Mouse (Mus musculus) layer of hippocampus, adult 6 months (tissue): ENCODE data around the gene Csk. TPM values are rescaled to one million over a fixed set of nuclear protein-coding genes. Genes with fewer than 3 reads are reported as not detected.

Experiments used
- long read RNA-seq, 2 experiments: library from polyadenylated mRNA; unstranded; transcript quantifications; one replicate each; pipeline ENCODE4 v2.0.0; 2019 to 2020
- polyA plus RNA-seq: library from polyadenylated mRNA; unstranded; fragments of <200 nt; fragmentation: Nextera tagmentation; gene quantifications from 2 replicates; pipeline ENCODE4 v1.2.3, GENCODE M21; 2021

Gene Csk
- 3.8 and 4.6 TPM in 2 replicates for polyA plus RNA-seq
- long read RNA-seq, experiment 1, partial matches to known transcripts = 5 of 11 reads
- long read RNA-seq, experiment 1, other reads (novel, unspliced or antisense) = 1 of 11 reads
- long read RNA-seq, experiment 2, transcript Csk-201 (13 exons, 2,749 nt) = major isoform, 10 of 16 reads
- long read RNA-seq, experiment 2, partial matches to known transcripts = 4 of 16 reads
- long read RNA-seq, experiment 2, other reads (novel, unspliced or antisense) = 2 of 16 reads

DNA sequence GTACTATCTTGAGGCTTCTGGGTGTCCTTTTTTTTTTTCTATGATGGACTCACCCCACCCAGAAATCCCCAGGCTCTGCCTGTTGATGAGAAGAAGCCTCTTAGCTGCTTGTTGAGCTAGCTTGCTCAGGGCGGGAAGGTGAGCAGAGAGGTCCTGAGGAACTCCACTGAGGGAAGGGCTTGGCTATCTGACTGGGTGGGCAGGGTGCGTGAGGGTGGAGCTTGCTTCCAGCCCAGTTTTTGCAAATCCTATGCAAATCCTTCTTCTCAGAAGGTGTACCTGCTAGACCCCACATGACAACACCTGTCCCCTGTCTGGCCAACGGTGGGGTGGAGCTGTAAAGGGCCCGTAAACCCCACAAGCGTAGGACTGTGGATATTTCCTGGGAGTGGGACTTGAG, at the start of gene Csk:
Gene Csk (minus strand): TSS at position 349 of the 400 bp plus-strand sequence.

DNA sequence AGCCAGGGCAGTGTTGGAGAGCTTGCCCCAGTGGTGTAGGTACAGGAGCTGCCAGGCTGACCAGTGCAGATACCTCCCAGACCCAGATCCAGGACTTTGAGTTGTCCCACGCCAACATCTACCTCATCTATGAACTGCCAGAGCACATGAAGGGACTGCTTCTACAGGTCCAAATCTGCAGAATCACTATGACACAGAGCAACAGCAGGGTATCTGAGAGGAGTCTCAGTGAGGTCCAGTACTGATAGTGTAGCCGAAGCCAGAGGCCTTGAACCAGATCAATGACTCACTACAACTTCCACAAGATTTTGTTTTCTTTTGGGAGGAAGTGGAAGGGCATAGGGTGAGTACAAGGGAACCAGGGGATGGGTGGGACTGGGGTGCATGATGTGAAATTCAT, 34.3 kb upstream of the Csk start, which contains the start of gene Cyp1a1:
Gene Cyp1a1 (plus strand): TSS at position 178 of the 400 bp plus-strand sequence.

DNA sequence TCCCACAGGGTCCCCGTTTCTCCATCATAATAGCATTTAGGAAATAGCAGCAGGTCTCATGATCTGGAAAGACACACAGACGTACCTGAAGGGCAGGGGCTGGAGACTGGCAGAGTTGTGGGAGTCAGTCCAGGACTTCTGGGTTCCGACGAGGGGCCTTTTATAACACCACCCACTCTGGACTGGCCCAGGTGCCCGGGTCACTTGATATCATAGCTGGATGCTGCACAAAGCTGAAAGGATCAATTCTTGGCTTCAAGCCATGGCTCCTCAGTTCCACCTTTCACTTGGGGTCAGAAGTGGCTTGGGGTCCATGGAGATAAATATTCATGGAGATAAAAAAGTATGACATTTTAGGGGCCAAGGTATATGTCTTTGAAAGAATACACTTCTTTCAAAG, 30.1 kb upstream of the Csk start, which contains the start of gene Cyp1a2:
Gene Cyp1a2 (minus strand): TSS at position 184 of the 400 bp plus-strand sequence.

DNA sequence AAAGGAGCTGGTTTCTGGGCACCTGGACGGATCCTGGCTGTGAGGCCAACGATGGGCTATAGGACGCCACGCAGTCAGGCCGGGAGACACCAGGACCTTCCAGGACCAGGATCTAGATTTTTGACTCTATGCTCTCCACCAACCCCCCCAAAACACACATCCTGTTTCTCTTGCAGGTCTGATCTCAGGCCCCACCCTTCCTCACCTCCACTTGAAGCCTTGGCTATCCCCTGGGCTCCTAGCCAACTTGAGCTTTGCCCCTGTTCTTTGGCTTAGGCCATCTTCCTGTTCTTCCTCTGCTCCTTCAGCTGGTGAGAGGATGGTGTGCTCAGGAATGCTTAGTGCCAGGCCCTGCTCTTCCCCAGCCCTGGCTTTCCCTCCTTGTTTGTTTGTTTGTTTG, 32.8 kb downstream of the Csk start, which contains the start of gene Lman1l:
Gene Lman1l (minus strand): TSS at position 101 of the 400 bp plus-strand sequence.

DNA sequence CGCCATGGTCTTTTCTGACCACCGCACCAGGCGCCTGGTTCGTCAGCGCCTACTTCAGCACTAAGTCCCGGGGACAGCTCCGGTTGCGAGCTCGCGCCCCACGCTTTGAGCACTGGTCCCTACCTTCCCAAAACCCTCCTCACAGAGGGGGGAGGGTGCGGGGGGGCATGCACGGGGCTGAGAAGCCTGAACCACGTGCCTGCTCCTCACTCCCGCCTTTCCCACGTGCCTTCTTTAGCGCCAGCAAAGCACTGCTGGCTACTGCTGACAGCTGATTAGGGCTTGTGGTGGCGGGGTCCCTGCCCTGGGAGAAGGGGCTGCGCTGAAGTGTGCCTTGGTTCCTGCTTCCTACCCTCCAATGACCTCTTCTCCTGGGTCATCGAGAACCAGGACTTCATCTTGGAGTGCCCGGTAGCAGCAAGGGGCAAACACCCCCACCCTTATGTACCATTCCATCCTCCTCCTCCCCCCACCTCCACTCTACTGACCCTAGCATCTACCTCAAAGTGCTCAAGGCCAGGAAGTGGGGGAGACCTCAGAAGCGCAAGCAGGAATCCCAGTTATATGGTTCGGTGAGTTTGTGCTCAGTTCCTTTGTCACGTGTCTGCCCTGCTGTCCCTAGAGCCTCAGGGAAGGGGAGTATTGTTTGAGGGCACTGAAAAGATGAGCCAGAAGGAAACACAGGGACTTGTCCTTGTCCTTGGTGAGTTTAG, 47.1 kb downstream of the Csk start, which contains the start of gene Cplx3:
Gene Cplx3 (minus strand): TSS at position 143 of the 713 bp plus-strand sequence.

DNA sequence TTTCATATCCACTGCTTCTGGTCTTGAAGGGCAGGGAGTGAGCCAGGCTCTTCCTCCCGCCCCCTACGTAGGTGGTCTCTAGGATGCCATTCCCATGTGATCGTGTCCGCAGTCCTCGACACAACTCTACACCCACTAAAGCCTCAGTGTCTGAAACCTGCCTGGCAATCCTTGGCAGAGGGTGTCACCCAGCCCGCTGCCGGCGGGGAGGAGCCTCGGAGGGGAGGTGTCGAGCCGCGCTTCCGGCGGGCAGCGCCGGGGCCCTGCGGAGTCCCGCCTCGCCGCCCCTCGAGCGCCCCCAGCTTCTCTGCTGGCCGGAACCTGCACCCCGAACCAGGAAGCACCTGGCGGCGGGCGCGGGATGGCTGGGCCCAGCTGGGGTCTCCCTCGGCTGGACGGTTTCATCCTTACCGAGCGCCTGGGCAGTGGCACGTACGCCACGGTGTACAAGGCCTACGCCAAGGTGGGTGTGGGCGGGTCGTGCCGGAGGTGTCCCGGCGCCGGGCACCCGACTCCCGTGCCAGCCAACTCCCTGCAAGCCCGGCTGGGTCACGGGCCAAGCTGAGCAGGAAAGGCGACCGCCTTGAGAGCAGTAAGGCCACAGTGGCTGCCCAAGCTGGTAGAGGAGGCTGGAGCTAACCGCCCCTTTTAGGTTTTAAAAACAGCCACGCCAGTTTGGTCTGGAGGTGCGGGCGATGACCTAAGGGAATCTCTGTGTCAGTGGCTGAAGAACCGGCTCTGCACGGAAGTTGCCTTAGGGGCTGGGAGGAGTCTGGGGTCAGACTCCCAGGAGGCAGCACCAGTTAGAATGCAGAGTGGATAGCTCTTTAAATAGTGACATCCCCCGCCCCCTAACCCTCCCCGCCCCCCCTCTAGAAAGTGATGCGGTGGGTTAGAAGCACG, 64.0 kb downstream of the Csk start, which contains the start of gene Ulk3:
Gene Ulk3 (plus strand): TSS at position 229 of the 903 bp plus-strand sequence.

Other genes with a start within 250 kb of the Csk start
- gene Ppcdc, start 213.5 kb downstream of the Csk start, polyA plus RNA-seq = 16.6 and 17.1 TPM in 2 replicates
- gene Scamp5, start 185.6 kb downstream of the Csk start, polyA plus RNA-seq = 200 and 265 TPM in 2 replicates
- 17.8 and 20.5 TPM in 2 replicates for gene Rpp25, start 149.6 kb downstream of the Csk start, polyA plus RNA-seq
- gene Cox5a, start 132.4 kb downstream of the Csk start, polyA plus RNA-seq = 1,316 and 1,331 TPM in 2 replicates
- gene Fam219b, start 116.1 kb downstream of the Csk start, polyA plus RNA-seq = 9.8 and 11.6 TPM in 2 replicates
- 49.3 and 50.8 TPM in 2 replicates for gene Mpi, start 100.9 kb downstream of the Csk start, polyA plus RNA-seq
- 33.9 and 37.4 TPM in 2 replicates for gene Scamp2, start 92.7 kb downstream of the Csk start, polyA plus RNA-seq
- gene Ulk3, start 64.2 kb downstream of the Csk start, polyA plus RNA-seq = 7.0 and 9.7 TPM in 2 replicates
- 3.6 and 6.0 TPM in 2 replicates for gene Cplx3, start 47.4 kb downstream of the Csk start, polyA plus RNA-seq
- gene Lman1l, start 32.9 kb downstream of the Csk start, polyA plus RNA-seq = not detected in 2 replicates
- gene Cyp1a2, start 30.1 kb upstream of the Csk start, polyA plus RNA-seq = not detected in 2 replicates
- gene Cyp1a1, start 34.3 kb upstream of the Csk start, polyA plus RNA-seq = 0.10 TPM in 1 of 2 replicates, not detected in the other
- gene Edc3, start 54.9 kb upstream of the Csk start, polyA plus RNA-seq = 9.3 and 9.9 TPM in 2 replicates
- gene Clk3, start 112.2 kb upstream of the Csk start, polyA plus RNA-seq = 27.9 and 34.7 TPM in 2 replicates
- gene Arid3b, start 183.2 kb upstream of the Csk start, polyA plus RNA-seq = 1.2 and 1.6 TPM in 2 replicates